Mouse (Mus musculus) macrophage (primary cell): ENCODE results near the gene Apaf1. TPM values are rescaled to one million over a fixed set of nuclear protein-coding genes. Genes with fewer than 3 reads are reported as not detected.

Experiments used
- H3K27ac ChIP-seq: fragments of 350-480 bp; formaldehyde crosslinking; 2 replicates; pipeline ENCODE4 v1.9.0; 2021
- H3K36me3 ChIP-seq: fragments of 350-480 bp; formaldehyde crosslinking; 2 replicates; pipeline ENCODE4 v1.9.0; 2021; ENCODE audit errors: inconsistent target
- H3K4me3 ChIP-seq: fragments of 350-480 bp; formaldehyde crosslinking; 2 replicates; pipeline ENCODE4 v1.9.0; 2021; ENCODE audit errors: inconsistent target
- H3K79me2 ChIP-seq: fragments of 350-480 bp; formaldehyde crosslinking; 2 replicates; pipeline ENCODE4 v1.9.0; 2021; ENCODE audit errors: inconsistent target
- WGBS: methylation state at CpG from one replicate; pipeline ENCODE4 v1.1.7; 2026; ENCODE audit warnings: inconsistent platforms; ENCODE audit not compliant: missing documents; 5-methylcytosine and 5-hydroxymethylcytosine counted together
- polyA plus RNA-seq: library from polyadenylated mRNA; stranded (reverse); fragments of 250-400 nt; gene quantifications from 3 replicates; pipeline ENCODE4 v1.2.4, GENCODE M21; 2018; ENCODE audit warnings: inconsistent platforms

Apaf1 gene
- polyA plus RNA-seq, 1 experiment from 2014 or later = 13.1 TPM

GRCm38 (mm10) chr10:90981811-90982210 is 100.8 kb downstream of the Apaf1 start:
- H3K36me3 ChIP-seq = 0 out of 2 replicates have a peak, but pooled peaks cover 6% of the 10 kb centered on the region
- no peak overlapping the region for H3K27ac ChIP-seq
- WGBS = 97% methylated on average over 4 of the region's 4 CpGs
- no peak overlapping the region for H3K4me3 ChIP-seq
- H3K79me2 ChIP-seq = no peaks in the 10 kb centered on the region

- Histone ChIP-seq H3K36me3 (no peaks in the 10 kb centered on the region), H3K27ac (no peak overlapping the region), H3K4me3 (no peak overlapping the region), H3K79me2 (no peaks in the 10 kb centered on the region)
- WGBS = 62% methylated on average over 6 of the region's 6 CpGs
These were observed 108.1 kb downstream of the Apaf1 start for GRCm38 (mm10) chr10:90974491-90974890.

GRCm38 (mm10) chr10:90974084-90974483 is 108.5 kb downstream of the Apaf1 start:
- no peaks in the 10 kb centered on the region for H3K79me2 ChIP-seq
- no peak overlapping the region for H3K4me3 ChIP-seq
- H3K36me3 ChIP-seq = no peaks in the 10 kb centered on the region
- 73% methylated on average over 2 of the region's 2 CpGs for WGBS
- no peak overlapping the region for H3K27ac ChIP-seq

- Histone ChIP-seq H3K79me2 (no peaks in the 10 kb centered on the region), H3K27ac (no peak overlapping the region), H3K36me3 (no peaks in the 10 kb centered on the region), H3K4me3 (no peak overlapping the region)
- 51% methylated on average over 4 of the region's 4 CpGs for WGBS
These were observed 112.0 kb downstream of the Apaf1 start for GRCm38 (mm10) chr10:90970560-90970959.

- Histone ChIP-seq H3K79me2 (no peaks in the 10 kb centered on the region), H3K4me3 (no peak overlapping the region), H3K27ac (no peak overlapping the region), H3K36me3 (no peaks in the 10 kb centered on the region)
- WGBS = 8% methylated on average over 64 of the region's 72 CpGs
These were observed 113.0 kb downstream of the Apaf1 start for GRCm38 (mm10) chr10:90969355-90970174.

- WGBS = 93% methylated on average over 10 of the region's 10 CpGs
- Histone ChIP-seq H3K36me3 (no peaks in the 10 kb centered on the region), H3K27ac (no peak overlapping the region), H3K79me2 (no peaks in the 10 kb centered on the region), H3K4me3 (no peak overlapping the region)
These were observed 114.3 kb downstream of the Apaf1 start for GRCm38 (mm10) chr10:90968247-90968646.

GRCm38 (mm10) chr10:90966821-90967220 is 115.7 kb downstream of the Apaf1 start:
- Histone ChIP-seq H3K79me2 (no peaks in the 10 kb centered on the region), H3K4me3 (no peak overlapping the region), H3K36me3 (no peaks in the 10 kb centered on the region), H3K27ac (no peak overlapping the region)
- WGBS = 6% methylated on average over 9 of the region's 9 CpGs

- Histone ChIP-seq H3K79me2 (no peaks in the 10 kb centered on the region), H3K36me3 (no peaks in the 10 kb centered on the region), H3K4me3 (no peak overlapping the region), H3K27ac (no peak overlapping the region)
- WGBS = 83% methylated on average over 13 of the region's 14 CpGs
These were observed 116.8 kb downstream of the Apaf1 start for GRCm38 (mm10) chr10:90965671-90966315.

GRCm38 (mm10) chr10:90964511-90964910 is 118.1 kb downstream of the Apaf1 start:
- 29% methylated on average over 9 of the region's 9 CpGs for WGBS
- Histone ChIP-seq H3K4me3 (no peak overlapping the region), H3K36me3 (no peaks in the 10 kb centered on the region), H3K79me2 (no peaks in the 10 kb centered on the region), H3K27ac (no peak overlapping the region)

- H3K79me2 ChIP-seq = no peaks in the 10 kb centered on the region
- no peak overlapping the region for H3K27ac ChIP-seq
- H3K36me3 ChIP-seq = no peaks in the 10 kb centered on the region
- 81% methylated on average over 7 of the region's 7 CpGs for WGBS
- no peak overlapping the region for H3K4me3 ChIP-seq
These were observed 122.2 kb downstream of the Apaf1 start for GRCm38 (mm10) chr10:90960374-90960773.

- 93% methylated on average over 6 of the region's 6 CpGs for WGBS
- no peaks in the 10 kb centered on the region for H3K36me3 ChIP-seq
- H3K27ac ChIP-seq = no peak overlapping the region
- H3K79me2 ChIP-seq = no peaks in the 10 kb centered on the region
- no peak overlapping the region for H3K4me3 ChIP-seq
These were observed 128.7 kb downstream of the Apaf1 start for GRCm38 (mm10) chr10:90953821-90954220.

- WGBS = 83% methylated on average over 15 of the region's 15 CpGs
- no peaks in the 10 kb centered on the region for H3K36me3 ChIP-seq
- H3K4me3 ChIP-seq = no peak overlapping the region
- H3K27ac ChIP-seq = no peak overlapping the region
- H3K79me2 ChIP-seq = no peaks in the 10 kb centered on the region
These were observed 129.4 kb downstream of the Apaf1 start for GRCm38 (mm10) chr10:90953103-90953709.

- no peak overlapping the region for H3K4me3 ChIP-seq
- WGBS = 90% methylated on average over 13 of the region's 18 CpGs
- no peaks in the 10 kb centered on the region for H3K79me2 ChIP-seq
- H3K27ac ChIP-seq = no peak overlapping the region
- no peaks in the 10 kb centered on the region for H3K36me3 ChIP-seq
These were observed 134.8 kb downstream of the Apaf1 start for GRCm38 (mm10) chr10:90947608-90948373.

- 96% methylated on average over 6 of the region's 6 CpGs for WGBS
- H3K4me3 ChIP-seq = no peak overlapping the region
- no peaks in the 10 kb centered on the region for H3K79me2 ChIP-seq
- H3K27ac ChIP-seq = no peak overlapping the region
- H3K36me3 ChIP-seq = no peaks in the 10 kb centered on the region
These were observed 135.5 kb downstream of the Apaf1 start for GRCm38 (mm10) chr10:90947043-90947442.
